Mouse (Mus musculus): Measurements from ENCODE around the gene Arg2. TPM values are rescaled to one million over a fixed set of nuclear protein-coding genes. Genes with fewer than 3 reads are reported as not detected.

Gene Arg2
- polyA plus RNA-seq (2015; fragmentation: Nextera tagmentation; extraction: Ambion mirVana) = 2.0 and 2.2 TPM in 2 replicates

- TF ChIP-seq CTCF (IDR thresholded peaks at IDR 0.05; ENCODE audit: low read depth) = no peak
- no peak for TF ChIP-seq EP300 (optimal IDR thresholded peaks at IDR 0.05)
- peak; percentile 96 for ATAC-seq (ENCODE audit: low FRiP score, low TSS enrichment)
- H3K4me3 ChIP-seq (ENCODE audit: low read depth, low read length) = peak within 1 kb of the TSS; percentile 43
- WGBS = under 1% methylated on average over 47 of the region's 47 CpGs
- H3K4me1 ChIP-seq (replicated peaks; ENCODE audit: control insufficient read depth, insufficient read depth) = no peaks in the 10 kb centered on the region
- H3K36me3 ChIP-seq (ENCODE audit: control insufficient read depth, insufficient read depth, low read length) = no peaks in the 10 kb centered on the region
- no peak within 1 kb of the TSS for H3K27ac ChIP-seq (replicated peaks)
- H3K27me3 ChIP-seq (ENCODE audit: control insufficient read depth, insufficient read depth, low read length) = peaks cover 2% of the 10 kb centered on the region; the same call in 1 of the 2 replicates
- H3K4me2 ChIP-seq (replicated peaks; ENCODE audit: low read depth) = peak within 1 kb of the TSS; percentile 69
- DNase-seq (ENCODE audit: low spot score) = peak; percentile 90
- no peak within 1 kb of the TSS for H3K9ac ChIP-seq (ENCODE audit: low read length)
- no peaks in the 10 kb centered on the region for H3K9me3 ChIP-seq (ENCODE audit: control insufficient read depth, low read length)
These were observed at the start of gene Arg2 for GRCm38 (mm10) chr12:79130299-79131177. Arg2 (plus strand) TSS chr12:79130777.

- peak within 1 kb of the TSS; percentile 56 for H3K4me2 ChIP-seq (replicated peaks; ENCODE audit: low read depth)
- no peaks in the 10 kb centered on the region for H3K4me1 ChIP-seq (replicated peaks; ENCODE audit: control insufficient read depth, insufficient read depth)
- DNase-seq (ENCODE audit: low spot score) (peak; percentile 93), ATAC-seq (ENCODE audit: low FRiP score, low TSS enrichment) (peak; percentile 88)
- TF ChIP-seq CTCF (IDR thresholded peaks at IDR 0.05; ENCODE audit: low read depth) (no peak), EP300 (optimal IDR thresholded peaks at IDR 0.05) (no peak)
- peak within 1 kb of the TSS; percentile 81 for H3K27ac ChIP-seq (replicated peaks)
- no peaks in the 10 kb centered on the region for H3K27me3 ChIP-seq (ENCODE audit: control insufficient read depth, insufficient read depth, low read length)
- peak within 1 kb of the TSS; percentile 69 for H3K4me3 ChIP-seq (ENCODE audit: low read depth, low read length)
- no peaks in the 10 kb centered on the region for H3K36me3 ChIP-seq (ENCODE audit: control insufficient read depth, insufficient read depth, low read length)
- H3K9me3 ChIP-seq (ENCODE audit: control insufficient read depth, low read length) = no peaks in the 10 kb centered on the region
- H3K9ac ChIP-seq (ENCODE audit: low read length) = peak within 1 kb of the TSS; percentile 85
- WGBS = under 1% methylated on average over 36 of the region's 53 CpGs
These were observed 41.3 kb upstream of the Arg2 start, which contains the start of gene Pigh for GRCm38 (mm10) chr12:79089182-79089812. Pigh (minus strand) TSS chr12:79089651.

GRCm38 (mm10) chr12:79092569-79092968 lies 38.0 kb upstream of the Arg2 start:
- Histone ChIP-seq H3K4me1 (replicated peaks; ENCODE audit: control insufficient read depth, insufficient read depth) (no peaks in the 10 kb centered on the region), H3K9ac (ENCODE audit: low read length) (no peak overlapping the region), H3K4me2 (replicated peaks; ENCODE audit: low read depth) (no peak overlapping the region), H3K27me3 (ENCODE audit: control insufficient read depth, insufficient read depth, low read length) (no peaks in the 10 kb centered on the region), H3K27ac (replicated peaks) (peak overlapping the region; percentile 56; the same call in 1 of the 2 replicates), H3K9me3 (ENCODE audit: control insufficient read depth, low read length) (no peaks in the 10 kb centered on the region), H3K4me3 (ENCODE audit: low read depth, low read length) (no peak overlapping the region), H3K36me3 (ENCODE audit: control insufficient read depth, insufficient read depth, low read length) (no peaks in the 10 kb centered on the region)
- ATAC-seq (ENCODE audit: low FRiP score, low TSS enrichment) (peak; percentile 84), DNase-seq (ENCODE audit: low spot score) (peak; percentile 81)
- TF ChIP-seq EP300 (optimal IDR thresholded peaks at IDR 0.05) (no peak), CTCF (IDR thresholded peaks at IDR 0.05; ENCODE audit: low read depth) (peak; percentile 78)
- WGBS = 26% methylated on average over 4 of the region's 4 CpGs

- no peaks in the 10 kb centered on the region for H3K9me3 ChIP-seq (ENCODE audit: control insufficient read depth, low read length)
- TF ChIP-seq EP300 (optimal IDR thresholded peaks at IDR 0.05) = no peak
- peak; percentile 91 for TF ChIP-seq CTCF (IDR thresholded peaks at IDR 0.05; ENCODE audit: low read depth)
- ATAC-seq (ENCODE audit: low FRiP score, low TSS enrichment) (no peak), DNase-seq (ENCODE audit: low spot score) (peak; percentile 42)
- H3K27ac ChIP-seq (replicated peaks) = no peak overlapping the region
- no peak overlapping the region for H3K9ac ChIP-seq (ENCODE audit: low read length)
- no peaks in the 10 kb centered on the region for H3K4me1 ChIP-seq (replicated peaks; ENCODE audit: control insufficient read depth, insufficient read depth)
- no peak overlapping the region for H3K4me2 ChIP-seq (replicated peaks; ENCODE audit: low read depth)
- 36% methylated on average over 3 of the region's 3 CpGs for WGBS
- no peaks in the 10 kb centered on the region for H3K27me3 ChIP-seq (ENCODE audit: control insufficient read depth, insufficient read depth, low read length)
- H3K4me3 ChIP-seq (ENCODE audit: low read depth, low read length) = no peak overlapping the region
- H3K36me3 ChIP-seq (ENCODE audit: control insufficient read depth, insufficient read depth, low read length) = no peaks in the 10 kb centered on the region
These were observed 33.3 kb upstream of the Arg2 start for GRCm38 (mm10) chr12:79097106-79097752.

GRCm38 (mm10) chr12:79103773-79104172 lies 26.8 kb upstream of the Arg2 start:
- Histone ChIP-seq H3K36me3 (ENCODE audit: control insufficient read depth, insufficient read depth, low read length) (no peaks in the 10 kb centered on the region), H3K9me3 (ENCODE audit: control insufficient read depth, low read length) (no peaks in the 10 kb centered on the region), H3K4me1 (replicated peaks; ENCODE audit: control insufficient read depth, insufficient read depth) (no peaks in the 10 kb centered on the region), H3K4me3 (ENCODE audit: low read depth, low read length) (no peak overlapping the region), H3K4me2 (replicated peaks; ENCODE audit: low read depth) (no peak overlapping the region), H3K27me3 (ENCODE audit: control insufficient read depth, insufficient read depth, low read length) (no peaks in the 10 kb centered on the region), H3K27ac (replicated peaks) (no peak overlapping the region; the same call in 1 of the 2 replicates), H3K9ac (ENCODE audit: low read length) (no peak overlapping the region)
- ATAC-seq (ENCODE audit: low FRiP score, low TSS enrichment) = peak; percentile 91
- 54% methylated on average over 3 of the region's 3 CpGs for WGBS
- peak; percentile 82 for DNase-seq (ENCODE audit: low spot score)
- TF ChIP-seq EP300 (optimal IDR thresholded peaks at IDR 0.05) (no peak), CTCF (IDR thresholded peaks at IDR 0.05; ENCODE audit: low read depth) (no peak)

Measured in stomach, postnatal 0 days (tissue).